Mouse (Mus musculus) heart, embryonic 15.5 days (tissue): ENCODE data around the gene Ntf5. TPM values are rescaled to one million over a fixed set of nuclear protein-coding genes. Genes with fewer than 3 reads are reported as not detected.
"Not testable (repeated sequence)": the region's sequence is repeated elsewhere in the genome, so short reads cannot be mapped to it uniquely, and the experiment has no call there.

Experiments
- ATAC-seq: fragments of 200-750 bp; cut with Nextera tagmentation; replicated peaks from 2 replicates; pipeline ENCODE4 v1.8.0; 2017; ENCODE audit warnings: low read depth, moderate TSS enrichment; ENCODE audit not compliant: insufficient number of reproducible peaks, insufficient read depth, low FRiP score
- H3K27ac ChIP-seq: fragments of 300-500 bp; sonication (generic); 2 replicates; pipeline ENCODE4 v1.5.1; 2015; ENCODE audit warnings: mild to moderate bottlenecking, inconsistent platforms
- H3K27me3 ChIP-seq: fragments of 300-500 bp; sonication (generic); 2 replicates; pipeline ENCODE4 v1.6.1; 2015; ENCODE audit warnings: inconsistent platforms
- H3K36me3 ChIP-seq: fragments of 300-500 bp; sonication (generic); 2 replicates; pipeline ENCODE4 v1.6.1; 2015; ENCODE audit warnings: mild to moderate bottlenecking, inconsistent platforms
- H3K4me1 ChIP-seq: fragments of 300-500 bp; sonication (generic); replicated peaks from 2 replicates; pipeline ENCODE4 v1.6.1; 2015; ENCODE audit warnings: inconsistent platforms
- H3K4me2 ChIP-seq: fragments of 300-500 bp; sonication (generic); 2 replicates; pipeline ENCODE4 v1.6.1; 2015; ENCODE audit warnings: inconsistent platforms, mild to moderate bottlenecking, moderate library complexity
- H3K4me3 ChIP-seq: fragments of 300-500 bp; sonication (generic); 2 replicates; pipeline ENCODE4 v1.5.1; 2015; ENCODE audit warnings: mild to moderate bottlenecking, inconsistent platforms
- H3K9ac ChIP-seq: fragments of 300-500 bp; sonication (generic); 2 replicates; pipeline ENCODE4 v1.6.1; 2015; ENCODE audit warnings: mild to moderate bottlenecking, inconsistent platforms
- H3K9me3 ChIP-seq: fragments of 300-500 bp; sonication (generic); replicated peaks from 2 replicates; pipeline ENCODE4 v1.6.1; 2016; ENCODE audit warnings: inconsistent platforms
- WGBS: fragments of 180-500 bp; shearing (Covaris S2); methylation state at CpG from one replicate; pipeline ENCODE4 v1.1.7; 2015; ENCODE audit warnings: mixed read lengths; 5-methylcytosine and 5-hydroxymethylcytosine counted together
- polyA plus RNA-seq: library from polyadenylated mRNA; unstranded; fragments of >200 nt; fragmentation: Nextera tagmentation; extraction: Ambion mirVana; gene quantifications from 2 replicates; pipeline ENCODE4 v1.2.1, GENCODE M21; 2015

Gene Ntf5
- polyA plus RNA-seq, 1 experiment from 2014 or later: 0.81 TPM

DNA sequence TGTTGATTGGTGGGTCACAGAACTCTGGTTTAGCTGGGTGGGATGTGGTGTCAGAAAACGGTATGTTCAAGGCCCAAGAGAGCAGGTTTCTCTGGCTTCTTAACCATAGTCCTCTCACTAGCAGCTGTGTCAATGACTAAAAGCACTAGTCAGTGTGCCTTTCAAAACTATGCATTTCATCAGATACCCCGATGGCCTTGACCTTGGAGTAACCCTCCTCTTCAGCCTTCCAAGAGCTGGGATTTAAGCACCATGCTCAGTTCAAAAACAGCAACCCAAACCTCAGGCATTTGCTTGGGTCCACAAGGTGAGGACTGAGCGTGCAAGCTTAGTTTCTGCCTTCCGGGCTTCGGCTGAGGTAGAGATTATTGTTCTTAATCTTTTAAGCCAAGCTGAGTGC lies 41.1 kb upstream of the Ntf5 start:
- peaks cover 22% of the 10 kb centered on the region for H3K27me3 ChIP-seq
- no peak overlapping the region for H3K4me3 ChIP-seq
- no peak overlapping the region for H3K27ac ChIP-seq
- H3K9ac ChIP-seq: no peak overlapping the region
- WGBS: 73% methylated on average over 5 of the region's 5 CpGs
- H3K4me2 ChIP-seq: no peak overlapping the region
- no peaks in the 10 kb centered on the region for H3K9me3 ChIP-seq
- peaks cover 41% of the 10 kb centered on the region for H3K36me3 ChIP-seq
- ATAC-seq: no peak
- H3K4me1 ChIP-seq: peaks cover 25% of the 10 kb centered on the region

DNA sequence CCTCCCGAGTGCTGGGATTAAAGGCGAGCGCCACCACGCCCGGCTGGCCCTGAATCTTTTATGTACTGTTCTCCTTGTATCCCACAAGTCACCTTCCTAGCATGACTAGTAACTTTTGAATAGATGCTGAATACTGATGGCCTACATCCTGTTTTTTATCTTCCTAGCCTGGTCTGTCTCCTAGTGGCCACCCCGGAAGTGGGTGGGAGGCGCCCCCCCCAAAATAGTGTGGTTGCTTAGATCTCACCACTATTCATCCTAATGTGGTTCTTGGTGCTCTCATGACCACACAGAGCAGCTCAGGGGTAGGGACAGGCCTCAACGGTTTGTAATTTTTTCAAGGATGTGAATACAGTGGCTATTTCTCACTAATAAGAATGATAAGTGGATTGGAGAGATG lies 38.9 kb upstream of the Ntf5 start:
- Histone ChIP-seq H3K4me2 (no peak overlapping the region), H3K36me3 (peaks cover 63% of the 10 kb centered on the region), H3K27ac (no peak overlapping the region), H3K27me3 (peaks cover 4% of the 10 kb centered on the region), H3K4me3 (no peak overlapping the region), H3K9me3 (no peaks in the 10 kb centered on the region), H3K9ac (no peak overlapping the region), H3K4me1 (peaks cover 13% of the 10 kb centered on the region)
- WGBS: 90% methylated on average over 8 of the region's 8 CpGs
- ATAC-seq: no peak

DNA sequence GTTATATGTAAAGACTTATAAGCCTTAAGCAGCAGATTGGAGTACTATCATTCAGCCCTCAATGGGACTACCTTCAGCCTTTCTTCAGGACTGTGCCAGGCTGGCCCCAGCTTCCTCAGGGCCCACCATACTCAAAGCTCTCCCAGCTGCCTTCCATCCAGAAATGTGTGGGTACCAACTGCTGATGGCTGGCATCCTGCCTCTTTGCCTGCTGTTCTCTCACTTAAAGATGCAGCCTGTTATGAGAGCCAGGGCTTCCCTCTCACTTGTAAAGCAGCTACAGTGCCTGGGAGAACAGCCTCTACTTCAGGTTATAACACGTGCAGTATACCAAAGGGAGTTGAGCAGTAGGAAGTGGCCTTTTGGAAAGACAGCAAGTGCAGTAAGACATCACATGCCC lies 37.4 kb upstream of the Ntf5 start:
- no peak overlapping the region for H3K27ac ChIP-seq
- 81% methylated on average over 1 of the region's 1 CpGs for WGBS
- no peak for ATAC-seq
- no peak overlapping the region for H3K4me2 ChIP-seq
- no peaks in the 10 kb centered on the region for H3K27me3 ChIP-seq
- no peaks in the 10 kb centered on the region for H3K4me1 ChIP-seq
- no peak overlapping the region for H3K9ac ChIP-seq
- H3K4me3 ChIP-seq: no peak overlapping the region
- H3K9me3 ChIP-seq: no peaks in the 10 kb centered on the region
- peaks cover 78% of the 10 kb centered on the region for H3K36me3 ChIP-seq

DNA sequence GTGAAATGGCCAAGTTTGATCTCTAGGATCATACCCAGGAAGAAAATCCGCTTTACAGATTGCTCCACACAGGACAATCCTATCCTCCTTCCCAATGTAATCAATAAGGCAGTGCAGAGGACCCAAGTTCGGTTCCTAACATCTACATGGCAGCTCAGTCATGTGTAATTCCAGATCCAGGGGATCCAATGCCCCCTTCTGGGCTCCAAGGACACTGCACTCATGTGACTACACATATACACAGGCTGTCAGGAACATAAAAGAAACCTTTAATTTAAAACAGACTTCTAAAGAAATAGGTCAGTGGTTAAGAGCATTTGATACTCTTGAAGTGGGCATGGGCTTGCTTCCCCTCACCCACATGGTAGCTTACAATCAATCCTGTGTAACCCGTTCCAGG lies 27.4 kb upstream of the Ntf5 start:
- Histone ChIP-seq H3K4me1 (0 out of 2 replicates have a peak, but pooled peaks cover 7% of the 10 kb centered on the region), H3K4me2 (no peak overlapping the region), H3K27ac (no peak overlapping the region), H3K9me3 (no peaks in the 10 kb centered on the region), H3K4me3 (no peak overlapping the region), H3K9ac (no peak overlapping the region), H3K27me3 (no peaks in the 10 kb centered on the region), H3K36me3 (peaks cover 97% of the 10 kb centered on the region)
- no peak for ATAC-seq
- WGBS: 91% methylated on average over 3 of the region's 3 CpGs

DNA sequence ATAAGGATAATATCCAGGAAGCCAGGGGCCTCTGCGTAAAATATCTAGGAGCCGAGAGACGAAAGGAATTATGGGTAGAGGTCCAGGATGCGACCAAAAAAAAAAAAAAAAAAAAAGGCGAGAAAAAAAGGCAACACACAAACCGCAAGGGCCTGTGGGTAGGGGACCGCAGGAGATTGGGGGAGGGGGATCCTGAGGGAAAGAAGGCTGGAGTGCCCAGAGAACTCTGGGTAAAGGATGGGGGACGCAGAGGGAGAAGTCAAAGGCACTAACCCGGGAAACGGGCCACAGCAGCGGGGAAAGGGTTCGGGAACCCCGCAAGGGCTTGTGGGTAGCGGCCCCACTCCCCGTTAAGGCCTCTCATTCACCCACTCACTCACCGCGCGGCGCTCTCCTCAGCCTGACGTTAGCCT lies 18.4 kb upstream of the Ntf5 start:
- Histone ChIP-seq H3K27ac (peak overlapping the region; percentile 95), H3K36me3 (peaks cover 24% of the 10 kb centered on the region), H3K9me3 (no peaks in the 10 kb centered on the region), H3K9ac (peak overlapping the region; percentile 84), H3K4me3 (peak overlapping the region; percentile 78), H3K27me3 (no peaks in the 10 kb centered on the region), H3K4me1 (peaks cover 22% of the 10 kb centered on the region), H3K4me2 (peak overlapping the region; percentile 82)
- under 1% methylated on average over 19 of the region's 20 CpGs for WGBS
- peak; percentile 72 for ATAC-seq

DNA sequence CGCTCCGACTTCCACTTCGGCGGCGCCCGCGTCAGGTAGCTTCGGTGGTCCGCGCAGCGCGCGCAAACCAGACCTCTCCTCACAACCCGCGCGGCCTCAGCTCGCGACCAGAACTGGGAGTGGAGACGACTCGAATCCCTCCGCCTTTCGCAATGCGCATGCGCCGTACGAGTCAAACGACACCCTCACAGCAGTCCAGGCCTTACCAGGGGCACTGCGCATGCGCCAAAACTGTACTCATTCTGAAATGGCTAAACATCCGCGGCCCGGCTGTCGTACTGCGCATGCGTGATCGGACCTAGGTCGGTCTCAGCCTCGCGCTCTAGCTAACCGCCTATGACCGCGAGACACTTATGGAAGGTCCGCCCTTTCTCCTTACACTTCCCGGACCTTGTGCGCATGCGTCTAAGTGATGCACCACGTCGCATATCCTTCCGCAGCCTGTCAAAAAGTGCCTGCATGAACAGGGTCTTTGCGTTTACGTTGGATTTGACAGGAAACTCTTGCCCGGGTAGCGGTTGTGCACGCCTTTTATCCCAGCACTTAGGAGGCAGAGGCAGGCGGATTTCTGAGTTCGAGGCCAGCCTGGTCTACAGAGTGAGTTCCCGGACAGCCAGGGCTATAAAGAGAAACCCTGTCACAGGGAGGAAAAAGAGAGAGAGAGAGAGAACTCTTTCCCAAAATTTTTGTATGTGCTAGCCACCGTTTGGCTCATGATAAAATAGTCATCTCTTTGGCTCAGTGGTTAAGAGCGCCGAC lies 17.7 kb upstream of the Ntf5 start, which contains the start of gene Snrnp70:
Gene Snrnp70 (minus strand): TSS at position 165 of the 759 bp plus-strand sequence.
- peak; percentile 98 for ATAC-seq
- no peaks in the 10 kb centered on the region for H3K9me3 ChIP-seq
- under 1% methylated on average over 60 of the region's 60 CpGs for WGBS
- H3K27ac ChIP-seq: peak within 1 kb of the TSS; percentile 95
- peak within 1 kb of the TSS; percentile 82 for H3K4me2 ChIP-seq
- H3K9ac ChIP-seq: peak within 1 kb of the TSS; percentile 84
- H3K27me3 ChIP-seq: no peaks in the 10 kb centered on the region
- H3K36me3 ChIP-seq: peaks cover 18% of the 10 kb centered on the region
- peak within 1 kb of the TSS; percentile 78 for H3K4me3 ChIP-seq
- H3K4me1 ChIP-seq: peaks cover 22% of the 10 kb centered on the region

DNA sequence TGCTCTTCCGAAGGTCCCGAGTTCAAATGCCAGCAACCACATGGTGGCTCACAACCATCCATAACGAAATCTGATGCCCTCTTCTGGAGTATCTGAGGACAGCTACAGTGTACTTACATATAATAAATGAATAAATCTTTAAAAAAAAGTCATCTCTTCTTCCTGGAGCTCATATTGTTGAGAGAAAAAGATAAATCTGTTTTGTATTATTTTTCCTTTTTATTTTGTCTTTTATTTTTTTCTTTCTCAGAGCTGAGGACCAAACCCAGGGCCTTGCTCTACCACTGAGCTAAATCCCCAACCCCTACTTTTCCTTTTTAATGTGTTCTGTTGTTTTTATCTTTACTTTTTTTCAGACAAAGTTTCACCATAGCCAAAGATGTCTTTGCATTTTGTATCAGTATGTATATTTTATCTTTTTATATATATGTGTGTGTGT lies 17.1 kb upstream of the Ntf5 start:
- Histone ChIP-seq H3K4me1 (peaks cover 22% of the 10 kb centered on the region), H3K36me3 (peaks cover 14% of the 10 kb centered on the region), H3K27ac (peak overlapping the region; percentile 88), H3K4me2 (peak overlapping the region; percentile 78), H3K4me3 (peak overlapping the region; percentile 57), H3K9ac (peak overlapping the region; percentile 55)
- H3K27me3 ChIP-seq, H3K9me3 ChIP-seq: not testable (repeated sequence)
- ATAC-seq: peak; percentile 19; the same call in 1 of the 2 replicates
- WGBS: 2% methylated on average over 3 of the region's 3 CpGs

DNA sequence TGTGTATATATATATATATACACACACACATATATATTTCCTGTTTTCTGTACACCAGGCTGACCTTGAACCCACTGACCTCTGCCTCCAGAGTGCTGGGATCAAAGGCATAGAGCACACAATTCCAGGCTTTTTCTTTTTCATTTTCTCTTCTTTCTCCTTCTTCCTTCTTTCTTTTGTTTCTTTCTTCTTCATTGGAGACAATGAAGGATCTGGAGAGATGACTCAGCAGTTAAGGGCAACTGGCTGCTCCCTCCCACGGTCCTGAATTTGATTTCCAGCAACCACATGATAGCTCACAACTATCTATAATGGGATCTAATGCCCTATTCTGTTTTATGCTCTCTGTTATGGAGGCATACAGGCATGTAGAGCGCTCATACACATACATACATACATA lies 16.7 kb upstream of the Ntf5 start:
- Histone ChIP-seq H3K4me3 (no peak overlapping the region), H3K27ac (no peak overlapping the region), H3K9me3 (no peaks in the 10 kb centered on the region), H3K36me3 (peaks cover 10% of the 10 kb centered on the region), H3K27me3 (no peaks in the 10 kb centered on the region), H3K4me1 (peaks cover 22% of the 10 kb centered on the region), H3K4me2 (no peak overlapping the region), H3K9ac (no peak overlapping the region)
- no peak for ATAC-seq
- 75% methylated on average over 2 of the region's 2 CpGs for WGBS

DNA sequence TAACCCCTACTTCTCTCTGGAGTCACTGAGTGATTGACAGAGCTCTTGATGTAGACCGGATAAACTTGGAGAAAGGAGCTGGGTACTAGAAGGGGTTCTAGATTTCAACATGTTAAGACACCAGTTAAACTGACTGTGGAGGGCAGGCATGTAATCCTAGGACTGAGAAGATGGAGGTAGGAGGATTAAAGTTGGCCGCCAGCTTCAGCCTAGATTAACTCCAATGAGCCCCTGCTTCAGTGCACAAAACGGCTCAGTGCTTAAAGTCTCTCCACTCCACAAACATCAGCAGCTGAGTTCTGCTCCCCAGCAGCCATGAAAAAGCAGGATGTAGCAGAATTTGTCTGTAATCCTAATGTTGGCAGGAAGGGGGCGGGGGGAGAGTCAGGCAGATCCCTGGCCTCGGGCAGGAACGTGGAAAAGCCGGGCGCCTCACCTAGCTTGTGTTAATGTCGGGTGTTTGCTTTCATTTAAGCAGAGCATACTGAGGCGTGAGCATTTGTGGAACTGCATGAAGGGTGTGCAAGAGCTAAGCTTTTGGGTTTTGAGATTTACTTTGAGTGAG lies 11.9 kb upstream of the Ntf5 start:
- Histone ChIP-seq H3K9ac (no peak overlapping the region), H3K4me1 (peaks cover 15% of the 10 kb centered on the region), H3K27me3 (peaks cover 18% of the 10 kb centered on the region), H3K36me3 (no peaks in the 10 kb centered on the region), H3K4me3 (no peak overlapping the region), H3K27ac (no peak overlapping the region), H3K9me3 (no peaks in the 10 kb centered on the region), H3K4me2 (no peak overlapping the region)
- no peak for ATAC-seq
- 71% methylated on average over 10 of the region's 10 CpGs for WGBS

DNA sequence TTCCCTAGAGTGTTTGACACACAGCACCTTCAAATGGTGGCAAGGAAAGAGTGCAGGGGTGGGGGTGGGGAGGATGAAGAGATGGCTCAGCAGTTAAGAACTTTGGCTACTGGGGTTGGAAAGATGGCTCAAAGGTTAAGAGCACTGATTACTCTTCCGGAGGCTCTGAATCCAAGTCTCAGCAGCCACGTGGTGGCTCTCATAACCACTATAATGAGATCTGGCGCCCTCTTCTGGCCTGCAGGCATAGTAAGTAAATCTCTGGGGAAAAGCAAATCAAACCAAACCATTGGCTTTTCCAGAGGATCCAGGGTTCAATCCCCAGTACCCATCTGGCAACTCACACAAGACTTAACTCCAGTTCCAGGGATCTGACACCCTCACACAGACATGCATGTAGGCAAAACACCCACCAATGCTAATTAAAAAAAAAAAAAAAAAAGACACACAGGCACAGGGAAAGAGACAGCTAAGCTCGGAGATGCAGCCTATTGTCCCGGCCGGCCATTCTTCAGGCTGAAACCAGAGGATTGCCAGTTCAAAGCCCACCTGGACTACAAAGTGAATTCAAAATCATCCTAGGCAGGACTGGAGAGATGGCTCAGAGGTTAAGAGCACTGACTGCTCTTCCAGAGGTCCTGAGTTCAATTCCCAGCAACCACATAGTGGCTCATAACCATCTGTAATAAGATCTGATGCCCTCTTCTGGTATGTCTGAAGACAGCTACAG lies 9.8 kb upstream of the Ntf5 start:
- Histone ChIP-seq H3K9ac (no peak overlapping the region), H3K27ac (no peak overlapping the region), H3K9me3 (no peaks in the 10 kb centered on the region), H3K36me3 (no peaks in the 10 kb centered on the region), H3K4me2 (no peak overlapping the region), H3K4me1 (peaks cover 18% of the 10 kb centered on the region), H3K27me3 (peaks cover 39% of the 10 kb centered on the region), H3K4me3 (no peak overlapping the region)
- ATAC-seq: no peak
- WGBS: 43% methylated on average over 6 of the region's 6 CpGs
